Mouse (Mus musculus) G1E (cell line): ENCODE measurements around the gene Atg5.

ENCODE experiments used
- CTCF ChIP-seq: IDR thresholded peaks from 2 replicates; pipeline ENCODE4 v1.5.1; 2012; ENCODE audit warnings: low read depth, low read length, inconsistent platforms, mixed read lengths
- GATA1 ChIP-seq: IDR thresholded peaks from 2 replicates; pipeline ENCODE4 v1.6.1; 2012; ENCODE audit warnings: borderline replicate concordance, low read length, inconsistent platforms, mixed read lengths
- GATA2 ChIP-seq: IDR thresholded peaks from 2 replicates; pipeline ENCODE4 v1.6.1; 2012; ENCODE audit warnings: low read depth, low read length, inconsistent platforms, borderline replicate concordance
- POLR2AphosphoS5 ChIP-seq: IDR thresholded peaks from 2 replicates; pipeline ENCODE4 v1.6.1; 2012; ENCODE audit warnings: low read depth, low read length, inconsistent platforms; ENCODE audit not compliant: insufficient replicate concordance
- TAL1 ChIP-seq: conservative IDR thresholded peaks from 2 replicates; pipeline ENCODE4 v1.6.1; 2012; ENCODE audit warnings: low read depth, low read length, inconsistent platforms, mixed read lengths

GRCm38 (mm10) chr10:44368596-44368995 is 100.4 kb downstream of the Atg5 start:
- TF ChIP-seq CTCF (no peak), GATA1 (no peak), TAL1 (no peak), GATA2 (no peak), POLR2AphosphoS5 (no peak)
